Mouse (Mus musculus): Measurements from ENCODE around the gene Nsmce4a. TPM values are rescaled to one million over a fixed set of nuclear protein-coding genes. Genes with fewer than 3 reads are reported as not detected.
A peak's percentile ranks its signal among the peaks of the same experiment; 100 is the strongest.

Gene Nsmce4a
- polyA plus RNA-seq, 1 experiment: 74.9 TPM

DNA sequence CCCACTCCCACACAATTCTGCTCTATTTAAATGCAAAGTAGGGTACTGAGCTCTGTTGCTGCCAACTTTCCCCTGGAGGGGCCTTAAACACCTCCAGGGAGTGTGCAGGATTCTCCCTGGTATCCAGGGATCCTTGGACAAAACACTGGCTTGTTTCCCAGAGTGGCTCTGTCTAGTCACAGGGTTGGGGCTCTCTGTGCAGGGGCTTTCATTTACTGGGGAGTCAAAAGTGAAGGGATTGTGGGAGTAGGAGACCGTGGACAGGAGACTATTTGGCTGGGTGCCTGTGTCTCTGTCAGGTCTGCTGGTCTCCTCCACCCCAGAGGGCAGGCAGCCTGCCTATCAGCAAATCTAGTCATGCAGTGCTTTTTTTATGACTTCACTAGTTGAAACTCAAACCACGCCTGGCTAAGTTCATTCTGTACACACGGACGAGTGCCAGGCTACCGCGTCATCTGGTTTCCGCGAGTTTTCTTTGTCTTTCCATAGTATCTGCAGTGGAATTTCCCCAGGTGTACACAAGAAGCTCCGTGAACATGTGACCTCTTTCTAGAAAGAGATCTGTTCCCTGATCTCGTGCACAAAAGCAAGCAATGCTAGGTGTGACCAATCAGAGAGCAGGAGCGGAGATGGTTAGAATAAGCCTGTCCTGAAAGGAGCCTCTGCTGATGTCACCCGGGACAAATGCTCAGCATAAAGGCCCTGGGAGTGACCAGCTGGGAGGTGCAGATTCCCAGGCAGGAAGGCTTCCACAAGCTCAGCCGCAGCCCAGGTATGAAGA, 1.5 kb upstream of the Nsmce4a start:
- Histone ChIP-seq H3K27me3 (ENCODE audit: control insufficient read depth, insufficient read depth, low read length) (no peaks in the 10 kb centered on the region), H3K27ac (ENCODE audit: insufficient read depth, low read length) (no peak overlapping the region), H3K4me1 (ENCODE audit: control insufficient read depth, insufficient read depth, low read length) (peaks cover 7% of the 10 kb centered on the region), H3K4me3 (replicated peaks; ENCODE audit: insufficient read depth, low read depth, low read length) (peak overlapping the region; percentile 7)
- peak; percentile 32 to 39 for DNase-seq
- TF ChIP-seq CTCF (IDR thresholded peaks at IDR 0.05; ENCODE audit: borderline replicate concordance, insufficient read depth, low read depth, low read length) (no peak), POLR2A (IDR thresholded peaks at IDR 0.05; ENCODE audit: borderline replicate concordance, insufficient read depth, low read length) (no peak)
- WGBS: 15% methylated on average over 13 of the region's 13 CpGs

DNA sequence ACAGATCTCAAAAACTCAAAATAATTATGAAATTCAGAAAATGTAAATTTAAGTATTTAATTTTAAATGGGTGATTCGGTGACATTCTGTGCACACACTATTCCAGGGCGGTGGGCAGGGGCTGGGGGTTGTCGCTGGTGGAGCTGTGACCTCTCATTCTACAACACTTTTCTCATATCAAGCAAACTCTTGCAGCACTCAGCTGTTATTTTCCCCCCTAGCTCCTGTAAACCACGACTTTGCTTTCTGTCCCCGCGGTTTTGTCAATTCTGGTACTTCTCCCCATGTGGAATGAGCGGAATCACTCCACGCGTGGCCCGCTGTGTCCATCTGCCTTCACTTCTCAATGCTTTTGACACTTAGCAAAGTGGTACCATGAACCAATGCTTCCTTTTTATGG, 828 bp upstream of the Nsmce4a start:
- no peak for DNase-seq
- TF ChIP-seq POLR2A (IDR thresholded peaks at IDR 0.05; ENCODE audit: borderline replicate concordance, insufficient read depth, low read length) (no peak), CTCF (IDR thresholded peaks at IDR 0.05; ENCODE audit: borderline replicate concordance, insufficient read depth, low read depth, low read length) (no peak)
- H3K27ac ChIP-seq (ENCODE audit: insufficient read depth, low read length): no peak overlapping the region
- H3K27me3 ChIP-seq (ENCODE audit: control insufficient read depth, insufficient read depth, low read length): no peaks in the 10 kb centered on the region
- H3K4me3 ChIP-seq (replicated peaks; ENCODE audit: insufficient read depth, low read depth, low read length): no peak overlapping the region
- H3K4me1 ChIP-seq (ENCODE audit: control insufficient read depth, insufficient read depth, low read length): peaks cover 7% of the 10 kb centered on the region
- WGBS: 94% methylated on average over 10 of the region's 10 CpGs

- no peak overlapping the region for H3K27ac ChIP-seq (ENCODE audit: insufficient read depth, low read length)
- TF ChIP-seq CTCF (IDR thresholded peaks at IDR 0.05; ENCODE audit: borderline replicate concordance, insufficient read depth, low read depth, low read length): no peak
- TF ChIP-seq POLR2A (IDR thresholded peaks at IDR 0.05; ENCODE audit: borderline replicate concordance, insufficient read depth, low read length): no peak
- H3K27me3 ChIP-seq (ENCODE audit: control insufficient read depth, insufficient read depth, low read length): no peaks in the 10 kb centered on the region
- no peak overlapping the region for H3K4me3 ChIP-seq (replicated peaks; ENCODE audit: insufficient read depth, low read depth, low read length)
- peaks cover 7% of the 10 kb centered on the region for H3K4me1 ChIP-seq (ENCODE audit: control insufficient read depth, insufficient read depth, low read length)
- 49% methylated on average over 7 of the region's 7 CpGs for WGBS
- DNase-seq: no peak
These were observed 2.4 kb downstream of the Nsmce4a start for GRCm38 (mm10) chr7:130570472-130570871.

DNA sequence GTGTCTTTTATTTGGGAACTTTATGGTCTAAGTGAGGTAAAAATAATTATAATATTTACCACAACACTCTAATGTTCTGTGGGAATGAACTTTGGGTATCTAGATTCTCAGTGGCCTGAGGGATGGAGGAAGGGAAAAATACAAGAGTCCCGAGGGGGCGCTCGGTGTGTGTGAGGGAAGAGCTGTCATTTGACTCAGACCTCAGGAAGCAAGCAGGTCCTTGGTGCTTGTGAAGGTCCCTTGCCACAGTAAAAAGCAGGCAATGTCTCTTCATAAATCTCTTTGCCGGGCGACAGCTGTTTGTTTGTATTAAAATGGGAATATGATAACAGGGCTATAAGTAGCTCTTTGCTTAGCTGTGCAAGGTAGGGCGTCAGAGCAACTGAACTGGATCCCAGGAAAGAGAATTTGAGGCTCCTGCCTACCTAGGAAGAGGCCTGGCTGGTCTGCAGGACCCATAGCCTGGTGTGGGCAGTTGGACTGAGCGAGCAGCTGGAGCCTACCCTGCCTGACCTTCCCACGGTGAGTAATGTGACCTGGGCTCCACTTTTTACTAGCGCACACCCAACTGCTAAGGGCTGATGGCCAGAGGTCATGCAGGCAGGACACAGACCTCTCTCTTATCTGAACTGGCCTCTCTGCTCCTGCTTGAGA, 4.0 kb downstream of the Nsmce4a start:
- TF ChIP-seq POLR2A (IDR thresholded peaks at IDR 0.05; ENCODE audit: borderline replicate concordance, insufficient read depth, low read length): no peak
- TF ChIP-seq CTCF (IDR thresholded peaks at IDR 0.05; ENCODE audit: borderline replicate concordance, insufficient read depth, low read depth, low read length): no peak
- no peak overlapping the region for H3K4me3 ChIP-seq (replicated peaks; ENCODE audit: insufficient read depth, low read depth, low read length)
- no peak overlapping the region for H3K27ac ChIP-seq (ENCODE audit: insufficient read depth, low read length)
- H3K4me1 ChIP-seq (ENCODE audit: control insufficient read depth, insufficient read depth, low read length): peaks cover 7% of the 10 kb centered on the region
- H3K27me3 ChIP-seq (ENCODE audit: control insufficient read depth, insufficient read depth, low read length): no peaks in the 10 kb centered on the region
- DNase-seq: no peak
- WGBS: 92% methylated on average over 9 of the region's 9 CpGs

DNA sequence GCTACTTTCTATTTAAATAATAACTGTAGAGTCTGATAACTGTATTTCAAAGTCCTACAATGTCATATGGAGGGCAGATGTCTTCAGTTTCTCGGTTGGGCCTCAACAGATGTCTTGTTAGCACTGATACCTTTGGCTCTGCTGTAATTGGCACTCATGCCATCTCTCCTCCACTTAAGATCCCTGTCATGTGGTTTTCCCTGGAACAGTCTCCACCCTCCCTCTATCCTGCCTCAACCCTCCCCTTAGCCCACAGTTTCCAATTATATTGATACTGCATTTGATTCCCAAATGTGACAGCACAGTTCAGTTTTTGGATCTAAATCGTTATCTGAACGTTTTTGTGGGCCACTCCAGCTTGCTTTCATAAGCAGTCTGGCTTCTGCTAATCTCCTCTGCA, 8.3 kb downstream of the Nsmce4a start:
- TF ChIP-seq POLR2A (IDR thresholded peaks at IDR 0.05; ENCODE audit: borderline replicate concordance, insufficient read depth, low read length) (no peak), CTCF (IDR thresholded peaks at IDR 0.05; ENCODE audit: borderline replicate concordance, insufficient read depth, low read depth, low read length) (no peak)
- WGBS: 30% methylated on average over 3 of the region's 3 CpGs
- no peak overlapping the region for H3K27ac ChIP-seq (ENCODE audit: insufficient read depth, low read length)
- H3K4me1 ChIP-seq (ENCODE audit: control insufficient read depth, insufficient read depth, low read length): no peaks in the 10 kb centered on the region
- H3K27me3 ChIP-seq (ENCODE audit: control insufficient read depth, insufficient read depth, low read length): no peaks in the 10 kb centered on the region
- no peak for DNase-seq
- no peak overlapping the region for H3K4me3 ChIP-seq (replicated peaks; ENCODE audit: insufficient read depth, low read depth, low read length)

GRCm38 (mm10) chr7:130563880-130564279, 9.0 kb downstream of the Nsmce4a start:
- Histone ChIP-seq H3K4me3 (replicated peaks; ENCODE audit: insufficient read depth, low read depth, low read length) (no peak overlapping the region), H3K4me1 (ENCODE audit: control insufficient read depth, insufficient read depth, low read length) (no peaks in the 10 kb centered on the region), H3K27me3 (ENCODE audit: control insufficient read depth, insufficient read depth, low read length) (no peaks in the 10 kb centered on the region), H3K27ac (ENCODE audit: insufficient read depth, low read length) (no peak overlapping the region)
- WGBS: 69% methylated on average over 4 of the region's 4 CpGs
- DNase-seq: no peak
- TF ChIP-seq POLR2A (IDR thresholded peaks at IDR 0.05; ENCODE audit: borderline replicate concordance, insufficient read depth, low read length) (no peak), CTCF (IDR thresholded peaks at IDR 0.05; ENCODE audit: borderline replicate concordance, insufficient read depth, low read depth, low read length) (no peak)

- no peak for TF ChIP-seq POLR2A (IDR thresholded peaks at IDR 0.05; ENCODE audit: borderline replicate concordance, insufficient read depth, low read length)
- no peak for TF ChIP-seq CTCF (IDR thresholded peaks at IDR 0.05; ENCODE audit: borderline replicate concordance, insufficient read depth, low read depth, low read length)
- H3K27ac ChIP-seq (ENCODE audit: insufficient read depth, low read length): no peak overlapping the region
- 96% methylated on average over 4 of the region's 4 CpGs for WGBS
- H3K27me3 ChIP-seq (ENCODE audit: control insufficient read depth, insufficient read depth, low read length): no peaks in the 10 kb centered on the region
- H3K4me1 ChIP-seq (ENCODE audit: control insufficient read depth, insufficient read depth, low read length): no peaks in the 10 kb centered on the region; the same call in 1 of the 2 replicates
- DNase-seq: no peak
- H3K4me3 ChIP-seq (replicated peaks; ENCODE audit: insufficient read depth, low read depth, low read length): no peak overlapping the region
These were observed 9.6 kb downstream of the Nsmce4a start for GRCm38 (mm10) chr7:130563276-130563675.

DNA sequence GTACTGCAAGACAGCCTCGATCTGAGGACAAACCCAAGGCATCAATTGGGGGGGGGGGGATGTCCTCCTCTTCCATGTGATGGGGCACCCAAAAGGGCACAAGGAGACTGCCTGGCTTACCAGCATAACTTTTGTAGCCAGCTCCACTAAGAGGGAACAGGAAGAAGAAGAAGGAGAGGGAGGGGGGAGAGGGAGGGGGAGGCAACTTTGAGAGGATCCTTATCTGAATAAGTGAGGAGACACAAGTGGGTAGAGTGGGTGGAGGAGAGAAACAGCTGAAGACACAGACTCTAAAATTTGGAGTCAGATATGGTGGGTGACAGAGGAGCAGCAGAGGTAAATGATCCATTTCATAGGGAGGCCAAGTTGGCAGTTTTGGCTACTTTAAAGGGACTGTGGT, 12.0 kb downstream of the Nsmce4a start:
- Histone ChIP-seq H3K27ac (ENCODE audit: insufficient read depth, low read length) (no peak overlapping the region), H3K4me3 (replicated peaks; ENCODE audit: insufficient read depth, low read depth, low read length) (no peak overlapping the region), H3K27me3 (ENCODE audit: control insufficient read depth, insufficient read depth, low read length) (no peaks in the 10 kb centered on the region), H3K4me1 (ENCODE audit: control insufficient read depth, insufficient read depth, low read length) (no peaks in the 10 kb centered on the region; the same call in 1 of the 2 replicates)
- no peak for DNase-seq
- no peak for TF ChIP-seq CTCF (IDR thresholded peaks at IDR 0.05; ENCODE audit: borderline replicate concordance, insufficient read depth, low read depth, low read length)
- TF ChIP-seq POLR2A (IDR thresholded peaks at IDR 0.05; ENCODE audit: borderline replicate concordance, insufficient read depth, low read length): no peak
- WGBS: 67% methylated on average over 1 of the region's 1 CpGs

Data from cerebellum, adult 2 months (tissue).